ENCODE assay signal across 7 mouse cellular contexts in the genomic region with DNA sequence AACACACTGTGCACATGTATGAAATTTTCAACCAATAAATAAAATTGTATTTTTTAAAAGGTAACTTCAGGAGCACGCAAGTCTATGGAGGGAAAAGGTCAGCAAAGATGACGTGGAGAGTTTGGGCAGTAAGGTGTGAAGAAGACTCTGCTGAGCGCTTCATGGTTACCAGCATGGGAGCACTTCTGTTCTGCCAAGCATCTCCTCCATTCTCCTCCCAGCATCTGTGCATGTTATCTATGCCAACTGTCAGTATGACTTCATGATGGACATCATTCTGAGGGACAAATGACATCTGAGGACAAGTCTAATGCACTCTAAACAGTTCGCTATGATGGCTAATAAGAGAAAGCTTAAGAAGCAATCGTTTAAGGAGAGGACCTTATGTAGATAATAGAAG.
"Had no signal": no experiment of that assay in that cellular context is flagged by ENCODE, and none has a peak within 500 bp of the region (broad histone marks: within the 10 kb centered on the region; RNA-seq: fewer than 3 reads in every experiment).

No protein-coding gene starts in this region.

- DNase-seq: kidney, postnatal 14 days; kidney, postnatal 4 days; left cerebral cortex, postnatal 4 days; liver, postnatal 0 days; lung, embryonic 14.5 days; thymus, adult 18-20 months; thymus, postnatal 36 days had no signal
